ENCODE assay signal across 17 mouse cellular contexts in genomic region chr7:75371520-75371876, GRCm38 (mm10).
DNase-seq lines count a peak whose midpoint lies in the region; ATAC-seq lines count a peak whose summit lies in the region.
"Had no signal": no experiment of that assay in that cellular context is flagged by ENCODE, and none has a peak within 500 bp of the region (broad histone marks: within the 10 kb centered on the region; RNA-seq: fewer than 3 reads in every experiment).

No protein-coding gene starts in this region.

- H3K4me3 ChIP-seq in kidney, embryonic 15.5 days (replicated peaks), result no peak overlapping the region
- H3K4me3 ChIP-seq: embryonic facial prominence, embryonic 12.5 days; erythroblast, embryonic 14.5 days; forebrain, embryonic 13.5 days; hindbrain, embryonic 12.5 days; limb, embryonic 12.5 days; liver, embryonic 13.5 days; midbrain, embryonic 12.5 days; neural tube, embryonic 13.5 days had no signal

- no peak overlapping the region for H3K4me2 ChIP-seq in kidney, embryonic 15.5 days
- H3K4me2 ChIP-seq: embryonic facial prominence, embryonic 12.5 days; forebrain, embryonic 13.5 days; hindbrain, embryonic 12.5 days; limb, embryonic 12.5 days; liver, embryonic 13.5 days; lung, embryonic 14.5 days; midbrain, embryonic 12.5 days; neural tube, embryonic 13.5 days had no signal

- DNase-seq in kidney, postnatal 10 days, result no peak
- DNase-seq in A20 (ENCODE audit: low read depth, low spot score), result peak; percentile 22
- DNase-seq in CD4-positive helper T cell, adult 2 months (ENCODE audit: low read depth, low spot score), result peak; percentile 50
- no peak for DNase-seq in ovary, postnatal 36 days (ENCODE audit: low spot score)
- no peak for DNase-seq in adrenal gland, postnatal 14 days

- H3K9me3 ChIP-seq in kidney, embryonic 15.5 days (replicated peaks), result no peaks in the 10 kb centered on the region
- H3K9me3 ChIP-seq: embryonic facial prominence, embryonic 12.5 days; forebrain, embryonic 13.5 days; hindbrain, embryonic 12.5 days; limb, embryonic 12.5 days; liver, embryonic 13.5 days; midbrain, embryonic 12.5 days; neural tube, embryonic 13.5 days had no signal

- H3K36me3 ChIP-seq in kidney, embryonic 15.5 days, result no peaks in the 10 kb centered on the region
- H3K36me3 ChIP-seq: embryonic facial prominence, embryonic 12.5 days; hindbrain, embryonic 12.5 days; limb, embryonic 12.5 days; liver, embryonic 13.5 days; midbrain, embryonic 12.5 days; neural tube, embryonic 13.5 days had no signal

- no peak overlapping the region for H3K27ac ChIP-seq in kidney, embryonic 15.5 days
- H3K27ac ChIP-seq: embryonic facial prominence, embryonic 12.5 days; forebrain, embryonic 13.5 days; hindbrain, embryonic 12.5 days; limb, embryonic 12.5 days; liver, embryonic 13.5 days; midbrain, embryonic 12.5 days; neural tube, embryonic 13.5 days; stomach, postnatal 0 days had no signal

- 0 out of 2 replicates have a peak, but pooled peaks cover 4% of the 10 kb centered on the region for H3K27me3 ChIP-seq in kidney, embryonic 15.5 days
- H3K27me3 ChIP-seq: embryonic facial prominence, embryonic 12.5 days; forebrain, embryonic 13.5 days; neural tube, embryonic 13.5 days had no signal

- H3K9ac ChIP-seq in kidney, embryonic 15.5 days, result no peak overlapping the region
- H3K9ac ChIP-seq: embryonic facial prominence, embryonic 12.5 days; forebrain, embryonic 13.5 days; hindbrain, embryonic 12.5 days; limb, embryonic 12.5 days; liver, embryonic 13.5 days; lung, embryonic 14.5 days; midbrain, embryonic 12.5 days; neural tube, embryonic 13.5 days had no signal

- 0 out of 2 replicates have a peak, but pooled peaks have one; percentile 37 for ATAC-seq in kidney, embryonic 15.5 days (replicated peaks; ENCODE audit: low FRiP score)
- ATAC-seq in megakaryocyte progenitor cell, adult 5-6 weeks (replicated peaks; ENCODE audit: poor library complexity), result peak; percentile 2; the same call in 1 of the 2 replicates

- peaks cover 4% of the 10 kb centered on the region; the same call in 1 of the 2 replicates for H3K4me1 ChIP-seq in kidney, embryonic 15.5 days
- H3K4me1 ChIP-seq: forebrain, embryonic 13.5 days; hindbrain, embryonic 12.5 days; limb, embryonic 12.5 days; midbrain, embryonic 12.5 days; neural tube, embryonic 13.5 days had no signal

Comparison
In these comparisons a context has a peak if more than half of its experiments do, and no peak if none do; other contexts are left out.
1. DNase-seq: peak in A20 (single experiment) and CD4-positive helper T cell, adult 2 months (single experiment); none in kidney, postnatal 10 days (single experiment), ovary, postnatal 36 days (single experiment) and adrenal gland, postnatal 14 days (single experiment).